Mouse (Mus musculus) NIH3T3 (cell line): Measurements from ENCODE around the gene Arhgap25.
A peak's percentile ranks its signal among the peaks of the same experiment; 100 is the strongest.
"Not testable (repeated sequence)": the region's sequence is repeated elsewhere in the genome, so short reads cannot be mapped to it uniquely, and the experiment has no call there.

Experiments
- DNase-seq: peaks from one replicate; pipeline ENCODE4 v3.0.0-alpha.2; 2012; ENCODE audit warnings: low read depth

Arhgap25 gene

DNA sequence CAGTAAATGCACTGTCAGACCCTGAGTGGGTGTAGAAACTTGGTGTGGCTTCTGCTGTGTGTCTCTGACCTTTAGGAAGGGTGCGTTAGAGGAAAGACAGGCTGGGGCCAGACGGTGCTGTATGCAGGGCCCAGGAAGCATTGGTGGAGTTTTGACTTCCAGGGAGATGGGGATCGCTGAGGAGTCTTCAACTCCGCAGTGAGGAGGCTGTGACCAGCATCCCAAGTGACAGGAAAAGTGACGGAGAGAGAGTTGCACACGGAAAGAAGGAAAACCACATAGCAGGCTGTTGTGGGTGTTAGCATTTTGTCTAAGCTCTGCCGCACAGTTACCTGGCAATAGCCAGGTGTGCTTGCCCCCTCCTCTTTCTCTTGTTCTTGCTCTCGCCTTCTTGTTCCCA lies 3.2 kb upstream of the Arhgap25 start:
- no peak for DNase-seq

DNA sequence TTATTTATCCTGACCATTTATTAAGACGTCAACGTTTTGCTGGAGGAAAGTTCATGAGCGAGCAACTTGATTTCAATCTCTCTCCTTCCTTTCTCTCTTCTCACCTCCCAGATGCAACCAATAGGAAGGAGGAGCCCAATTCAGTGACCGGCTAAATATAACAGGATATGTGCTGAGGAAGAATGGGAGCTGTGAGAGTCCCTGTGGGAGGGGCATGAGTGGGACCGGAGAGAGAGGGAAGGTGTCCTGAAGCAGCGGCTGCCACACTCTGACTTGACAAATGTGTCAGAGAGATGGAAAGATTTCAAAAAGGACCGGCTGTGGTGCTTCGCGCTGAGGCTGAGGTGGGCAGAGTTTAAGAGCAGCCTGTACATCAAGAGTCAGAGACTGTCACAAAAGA lies 2.6 kb upstream of the Arhgap25 start:
- no peak for DNase-seq

DNA sequence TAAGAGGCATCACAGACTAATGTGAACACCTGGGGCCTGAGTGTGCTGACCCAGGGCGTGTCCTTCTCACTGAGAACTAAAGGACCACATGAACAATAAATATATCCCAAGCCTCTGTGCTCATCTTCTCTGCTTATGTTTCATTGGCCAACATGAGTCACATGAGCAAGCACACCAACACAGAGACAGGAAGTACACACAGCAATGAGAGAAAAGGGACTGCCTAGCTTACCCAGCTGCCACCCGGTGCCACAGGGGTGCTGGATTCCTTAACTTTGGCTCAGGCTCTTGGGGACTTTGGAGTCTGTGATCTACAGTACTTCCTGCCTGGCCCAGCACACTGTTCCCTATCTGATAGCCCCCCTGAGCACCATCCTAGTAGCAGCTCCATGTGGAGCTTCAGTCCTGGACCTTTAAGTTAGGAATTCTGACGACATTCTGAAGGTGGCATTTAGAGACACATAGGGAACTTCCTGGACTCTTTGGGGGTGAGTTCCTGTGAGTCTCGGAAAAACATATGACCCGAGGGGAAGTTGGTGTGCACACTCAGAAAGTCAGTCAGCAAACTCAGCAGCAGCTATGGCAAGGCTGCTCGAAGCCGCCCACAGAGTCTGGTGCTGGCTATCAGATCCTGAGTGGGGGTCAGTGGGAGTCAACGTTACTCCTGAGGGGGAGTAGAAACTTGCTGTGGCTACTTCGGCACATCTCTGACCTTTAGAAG lies 2.0 kb upstream of the Arhgap25 start:
- DNase-seq = no peak

DNA sequence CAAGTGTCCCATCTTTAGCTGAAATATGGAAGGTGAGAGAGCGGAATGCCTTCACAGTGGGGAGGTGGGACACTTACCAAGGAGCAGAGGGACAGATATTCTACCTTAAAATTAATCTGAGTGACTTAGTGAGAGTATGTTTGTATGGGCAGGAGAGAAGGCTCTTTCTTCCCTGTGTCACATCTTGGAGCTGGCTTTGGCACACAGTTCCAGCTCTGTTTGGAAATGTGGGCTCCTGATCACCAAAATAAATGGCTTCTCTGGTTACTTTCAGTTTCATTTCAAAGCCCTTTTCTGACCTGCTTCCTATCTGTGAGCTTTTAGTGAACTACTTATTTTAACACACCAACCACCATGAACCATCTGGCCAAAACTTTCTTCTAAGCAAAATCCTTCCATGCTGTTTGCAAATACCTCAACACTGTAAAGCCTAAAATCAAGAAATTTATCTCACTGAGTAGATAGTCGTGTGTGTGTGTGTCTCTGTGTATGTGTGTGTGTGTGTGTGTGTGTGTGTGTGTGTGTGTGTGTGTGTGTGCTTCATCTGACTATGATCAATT lies 1.5 kb downstream of the Arhgap25 start:
- no peak for DNase-seq

DNA sequence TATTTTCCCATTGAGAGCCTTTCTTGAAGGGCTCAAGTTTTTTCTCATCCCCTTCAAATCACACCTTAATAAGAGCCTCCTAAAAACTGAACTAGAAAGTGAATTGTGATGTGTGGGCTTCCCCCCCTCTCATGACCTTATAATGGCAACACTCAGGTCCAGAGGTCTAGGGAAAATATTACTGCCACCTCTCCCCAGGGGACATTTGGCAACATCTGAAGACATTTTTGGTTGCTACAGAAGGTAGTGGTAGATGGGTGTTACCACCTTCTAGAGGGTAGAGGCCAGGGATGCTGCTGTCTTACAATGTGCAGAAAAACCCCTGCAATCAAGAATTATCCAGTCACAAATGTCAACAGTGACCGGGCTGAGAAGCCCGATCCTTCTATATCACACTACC lies 2.7 kb downstream of the Arhgap25 start:
- no peak for DNase-seq

DNA sequence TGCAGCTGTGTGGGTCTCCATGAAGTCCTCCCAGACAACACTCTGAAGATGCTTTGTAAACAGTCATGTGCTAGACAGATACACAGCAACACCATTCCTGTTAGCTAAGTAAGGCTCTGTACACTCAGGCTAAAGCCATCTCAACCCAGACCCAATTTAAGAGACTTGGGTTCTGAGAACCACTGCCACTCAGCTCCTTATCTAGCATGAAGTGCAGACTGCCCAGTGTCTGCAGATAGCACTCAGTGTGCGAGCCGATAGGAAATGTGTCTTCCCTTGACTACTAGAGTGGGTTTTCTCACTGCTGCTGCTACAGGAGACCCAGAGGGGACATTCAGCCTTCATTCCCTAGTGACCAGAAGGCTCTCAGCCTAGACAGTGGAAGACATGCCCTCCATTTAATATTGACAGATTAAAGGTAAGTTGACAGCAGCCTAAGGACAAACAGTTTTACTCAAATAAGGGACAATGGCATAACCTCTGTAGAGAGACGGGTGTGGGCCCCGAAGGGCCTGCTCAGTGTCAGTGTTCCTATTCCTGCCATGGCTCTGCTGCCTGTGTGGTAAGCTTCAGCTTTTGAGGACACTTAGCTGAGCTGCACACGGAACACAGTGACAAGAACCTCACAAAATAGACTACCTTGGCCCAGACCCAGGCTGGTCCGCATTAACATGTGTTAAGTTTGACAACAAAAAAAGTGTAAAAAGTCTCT lies 5.1 kb downstream of the Arhgap25 start:
- DNase-seq = no peak

DNA sequence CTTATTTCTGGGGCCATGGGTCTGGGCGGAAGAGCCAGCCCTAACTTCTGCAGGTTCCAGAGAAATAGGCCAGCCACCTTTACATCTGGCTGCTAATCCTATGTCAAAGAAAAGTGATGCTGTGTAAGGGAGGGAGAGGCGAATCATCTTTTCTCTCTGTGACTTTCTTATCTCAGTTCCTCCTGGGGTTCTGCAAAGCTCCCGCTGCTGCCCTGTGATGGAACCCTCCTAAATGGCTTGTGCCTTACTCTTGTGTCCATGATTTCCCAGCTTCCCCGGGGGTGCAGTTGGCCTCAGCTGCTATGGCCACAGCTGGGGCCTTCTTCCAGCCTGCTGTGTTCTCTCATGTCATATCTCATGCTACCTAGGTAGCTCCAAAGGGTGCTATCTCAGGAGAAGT lies 5.7 kb downstream of the Arhgap25 start:
- DNase-seq = no peak

DNA sequence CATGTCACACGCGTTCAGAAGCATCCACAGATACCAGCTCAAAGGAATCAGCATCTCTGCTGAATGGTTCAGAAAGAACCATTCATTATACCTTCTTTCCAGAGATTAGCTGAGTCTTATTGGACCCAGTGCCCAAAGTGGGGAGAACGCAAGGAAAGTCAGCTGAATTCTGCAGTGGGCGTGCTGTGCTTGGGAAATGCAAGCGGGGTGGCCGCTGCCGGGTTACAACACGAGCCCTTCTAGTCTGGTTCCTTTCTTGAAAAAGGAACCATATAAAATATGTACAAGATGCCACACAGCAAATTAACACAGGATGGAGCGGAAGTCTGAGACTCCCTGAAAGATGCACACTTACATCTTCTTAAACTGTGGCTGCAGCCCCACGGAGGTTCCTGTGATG lies 7.9 kb downstream of the Arhgap25 start:
- no peak for DNase-seq

DNA sequence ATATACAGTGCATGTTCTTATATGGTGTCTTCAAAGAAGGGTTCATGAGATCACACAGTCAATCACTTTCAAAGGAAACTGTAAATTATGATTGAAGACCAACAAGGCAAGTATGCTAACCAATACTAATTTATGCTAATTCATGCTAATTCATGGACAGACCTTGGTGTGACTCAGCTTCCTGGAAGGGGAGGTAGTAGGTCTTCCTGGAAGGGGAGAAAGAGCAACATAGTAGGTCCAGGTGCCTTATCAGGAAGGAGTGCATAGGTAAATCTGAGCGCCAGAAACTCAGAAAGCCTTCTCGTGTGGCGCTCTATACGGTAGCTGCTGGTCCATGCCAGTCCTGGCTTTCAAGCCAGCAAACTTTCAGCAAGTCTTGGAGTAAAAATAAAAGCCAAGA lies 8.8 kb downstream of the Arhgap25 start:
- no peak for DNase-seq

DNA sequence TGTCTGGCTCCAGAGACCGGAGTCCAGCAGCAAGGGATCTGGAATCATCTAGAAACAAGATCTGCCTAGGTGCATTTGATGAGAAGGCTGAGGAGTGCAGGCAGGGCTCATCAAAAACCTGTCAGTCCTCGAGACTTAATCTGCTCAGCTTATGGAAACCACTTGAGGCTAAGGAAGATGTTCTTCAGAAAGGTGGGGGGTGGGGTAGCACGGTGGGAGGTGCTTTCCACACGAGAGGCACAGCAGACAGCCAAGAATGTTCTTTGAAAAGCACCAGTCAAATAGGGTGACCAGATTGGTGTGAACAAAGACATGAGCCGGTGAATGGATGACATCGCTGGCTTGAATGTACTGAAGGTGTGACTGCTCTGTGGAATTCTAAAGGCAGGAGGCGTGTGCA lies 9.3 kb downstream of the Arhgap25 start:
- no peak for DNase-seq

DNA sequence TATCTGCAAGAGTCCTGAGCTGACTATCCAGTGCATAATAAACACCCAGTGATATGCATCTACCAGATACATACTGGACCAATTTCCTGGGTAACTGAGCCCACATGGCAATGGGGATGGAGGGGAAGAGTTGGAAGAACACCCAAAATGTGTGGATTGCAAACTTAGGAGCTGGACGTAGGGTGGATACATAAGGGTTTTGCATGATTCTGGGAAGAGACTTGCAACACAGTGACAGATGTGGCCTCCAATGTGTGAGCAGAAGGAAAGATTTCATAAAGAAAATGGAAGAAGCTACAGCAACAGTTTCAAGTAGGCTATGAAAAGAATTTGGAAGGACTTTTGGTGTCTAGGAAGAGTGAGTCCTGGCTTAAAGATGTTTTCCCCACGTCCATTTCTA lies 10.0 kb downstream of the Arhgap25 start:
- DNase-seq = no peak

DNA sequence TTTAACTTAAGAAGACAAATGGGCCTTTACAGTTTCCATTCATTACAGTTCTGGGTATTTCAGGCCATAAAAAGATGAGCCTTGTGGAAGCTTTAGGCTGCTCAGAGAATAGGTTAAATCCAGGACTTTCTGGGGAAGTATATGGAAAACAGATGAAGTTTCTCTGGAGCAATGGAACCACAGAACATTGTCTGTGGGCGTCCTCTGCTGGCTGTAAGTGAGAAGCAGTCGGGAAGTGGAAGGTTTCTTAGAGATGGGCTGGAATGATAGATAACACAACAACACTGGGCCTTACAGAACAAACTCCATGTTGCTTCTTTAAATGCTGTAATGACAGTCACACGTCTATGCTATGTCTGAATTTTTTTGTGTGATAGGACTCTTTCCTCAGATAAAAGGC lies 10.8 kb downstream of the Arhgap25 start:
- peak; percentile 86 for DNase-seq

DNA sequence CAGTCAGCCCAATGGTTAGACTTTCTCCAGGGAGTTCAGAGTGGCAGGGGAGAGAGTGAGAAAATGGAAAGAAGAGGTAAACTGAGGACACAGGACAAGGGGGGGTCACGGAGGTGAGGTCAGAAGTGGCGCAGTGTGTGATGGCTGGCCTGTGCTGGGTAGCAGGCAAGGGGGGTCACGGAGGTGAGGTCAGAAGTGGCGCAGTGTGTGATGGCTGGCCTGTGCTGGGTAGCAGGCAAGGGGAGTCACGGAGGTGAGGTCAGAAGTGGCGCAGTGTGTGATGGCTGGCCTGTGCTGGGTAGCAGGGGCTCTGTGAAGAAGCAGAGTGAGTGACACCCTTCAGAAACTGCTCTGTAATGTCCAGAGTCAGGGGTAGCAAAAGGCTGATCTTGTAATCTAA lies 11.4 kb downstream of the Arhgap25 start:
- not testable (repeated sequence) for DNase-seq

DNA sequence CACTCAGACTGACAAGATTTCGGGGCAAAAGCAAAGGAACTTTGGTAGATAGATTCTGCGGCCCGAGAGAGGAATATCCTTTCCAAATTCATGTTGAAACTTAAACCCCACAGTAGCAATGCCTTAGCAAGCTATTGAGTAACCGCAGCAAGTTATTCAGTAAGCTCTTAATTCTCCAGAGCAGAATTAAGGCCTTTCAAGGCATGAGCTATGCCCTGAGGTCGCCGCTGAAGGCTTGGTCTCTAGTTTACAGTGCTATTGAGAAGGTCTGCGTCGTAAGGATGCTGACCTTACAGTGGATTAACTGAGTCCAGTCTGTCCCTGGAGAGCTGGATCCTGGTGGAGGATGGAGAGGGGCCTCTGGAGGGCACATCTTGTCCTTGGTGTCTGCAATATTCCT lies 12.5 kb downstream of the Arhgap25 start:
- DNase-seq = no peak

DNA sequence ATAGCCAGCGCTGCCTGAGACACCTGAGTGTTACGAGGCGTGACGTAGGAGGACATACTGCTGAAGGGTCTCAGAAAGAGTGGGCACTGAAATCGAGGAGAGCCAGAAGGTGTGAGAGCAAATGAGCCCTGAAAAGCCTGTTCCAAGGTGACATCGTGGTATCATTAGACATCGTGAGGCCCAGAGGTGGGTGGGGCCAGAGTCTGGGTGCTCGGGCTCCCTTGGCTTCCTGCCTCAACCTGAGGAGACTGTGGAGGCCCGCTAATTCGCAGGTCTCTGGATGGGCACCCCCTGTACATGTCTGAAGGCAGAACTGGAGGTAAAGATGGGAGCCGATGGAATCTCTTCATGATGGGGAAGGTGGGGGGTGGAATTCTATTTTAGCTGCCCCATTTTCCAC lies 13.2 kb downstream of the Arhgap25 start:
- DNase-seq = no peak

DNA sequence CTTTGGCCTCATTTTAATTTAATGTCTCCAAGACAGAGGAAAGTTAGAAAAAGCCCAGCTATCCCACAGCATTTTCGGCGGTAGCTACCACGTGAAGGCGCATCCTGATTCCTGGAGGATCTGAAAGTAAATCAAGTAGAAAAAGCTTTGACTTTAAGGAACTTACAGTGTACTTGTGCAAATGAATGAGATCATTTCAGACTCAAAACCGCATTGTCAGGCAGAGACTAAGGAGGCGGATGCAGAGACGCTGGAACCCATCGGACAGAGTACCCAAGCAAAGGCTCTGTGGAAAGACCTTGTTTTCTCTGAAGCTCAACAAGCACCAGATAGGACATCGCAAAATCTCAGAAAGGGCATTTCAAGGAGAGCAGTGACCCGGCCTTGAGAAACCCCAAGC lies 14.4 kb downstream of the Arhgap25 start:
- DNase-seq = no peak

DNA sequence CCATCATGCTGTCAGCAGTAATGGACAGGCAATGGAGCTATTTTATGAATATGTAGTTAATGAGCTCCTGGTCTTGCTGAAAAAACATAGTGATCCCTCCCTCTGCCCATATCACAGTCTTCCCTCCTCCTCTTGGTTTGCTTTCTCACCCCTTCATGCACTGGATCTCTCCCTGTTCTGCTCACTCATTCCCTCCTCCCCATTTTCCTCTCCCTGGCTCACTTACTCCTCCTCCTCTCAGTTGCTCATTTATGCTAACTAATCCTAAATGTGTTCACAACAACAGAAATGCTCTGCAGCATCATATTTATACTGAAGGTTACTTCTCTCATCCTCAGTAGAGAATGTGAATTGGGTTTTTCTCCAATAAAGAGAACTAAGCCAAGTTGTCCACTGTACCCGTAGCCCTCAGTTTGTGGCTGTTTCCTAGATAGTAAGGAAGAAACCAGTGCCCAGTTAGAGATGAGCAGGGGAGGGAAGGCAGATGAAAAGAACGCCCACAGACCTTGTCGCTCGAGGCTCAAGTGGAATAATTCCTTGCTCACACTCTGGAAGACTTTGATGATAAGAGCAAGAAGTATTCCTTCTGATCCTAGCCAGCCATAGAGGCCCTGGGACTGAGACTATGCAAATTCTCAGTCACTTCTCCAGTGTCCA lies 15.2 kb downstream of the Arhgap25 start:
- no peak for DNase-seq

DNA sequence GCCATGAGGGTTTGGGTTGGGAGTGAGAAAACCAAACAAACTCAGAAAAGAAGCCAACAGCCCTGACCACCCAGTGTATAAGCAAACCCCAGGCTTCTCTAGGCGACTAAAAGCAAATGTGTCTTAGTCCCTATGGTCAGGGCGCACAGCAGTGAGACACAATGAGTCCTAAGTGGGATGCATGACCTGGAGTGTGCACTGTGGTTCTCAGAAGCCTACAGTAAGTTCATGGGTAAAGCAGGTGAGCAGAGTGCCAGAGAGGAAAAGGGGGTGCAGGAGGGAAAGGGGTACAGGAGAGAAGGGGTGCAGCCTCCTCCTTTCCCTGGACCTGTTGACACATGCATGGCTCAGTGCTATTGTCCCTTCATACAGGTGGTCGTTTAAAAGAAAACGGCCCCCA lies 18.7 kb downstream of the Arhgap25 start:
- DNase-seq = no peak

DNA sequence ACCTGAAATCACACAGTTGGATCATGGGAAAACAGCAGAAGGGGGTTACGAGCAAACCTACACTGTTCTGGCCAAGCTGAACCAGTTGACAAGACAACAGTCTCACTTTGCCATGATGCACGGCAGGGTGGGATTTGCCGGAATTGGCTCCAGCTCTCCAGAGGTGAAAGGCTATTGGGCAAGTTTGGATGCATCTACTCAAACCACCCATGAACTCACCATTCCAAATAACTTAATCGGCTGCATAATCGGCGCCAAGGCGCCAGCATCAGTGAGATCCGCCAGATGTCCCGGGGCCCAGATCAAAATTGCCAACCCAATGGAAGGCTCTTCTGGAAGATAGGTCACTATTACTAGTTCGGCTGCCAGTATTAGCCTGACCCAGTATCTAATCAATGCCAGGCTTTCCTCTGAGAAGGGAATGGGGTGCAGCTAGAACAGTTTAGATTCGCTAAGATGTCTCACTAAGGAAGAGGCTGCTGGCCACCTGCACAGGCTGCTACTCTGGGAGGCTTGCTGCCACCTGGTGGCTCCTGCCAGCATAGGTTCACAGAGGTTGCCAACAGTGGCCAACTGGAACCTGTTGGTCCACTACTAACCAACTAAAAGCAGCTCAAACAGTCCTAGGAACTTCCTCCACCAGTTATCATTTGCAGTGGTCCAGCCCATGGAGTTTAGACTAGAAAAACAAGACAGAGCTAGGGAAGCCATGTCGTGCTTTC lies 19.9 kb downstream of the Arhgap25 start:
- DNase-seq = peak; percentile 86

DNA sequence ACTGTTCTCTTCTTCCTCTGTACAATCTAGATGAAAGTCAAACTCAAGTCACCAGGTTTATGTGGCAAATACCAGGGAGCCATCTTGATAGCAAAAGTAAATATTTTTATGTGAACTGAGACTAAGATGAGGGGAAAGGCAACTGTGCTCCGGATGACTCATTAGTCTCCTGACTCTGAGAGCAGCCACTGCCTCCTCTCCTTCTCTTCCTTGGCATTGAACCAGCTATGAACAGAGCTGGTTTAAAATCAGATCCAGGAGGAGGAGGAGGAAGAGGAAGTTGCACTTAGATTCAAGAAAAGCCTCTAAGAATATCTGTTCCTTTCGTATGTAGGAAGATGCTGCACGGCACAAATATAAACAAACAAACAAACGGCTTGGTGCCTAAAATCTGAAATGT lies 22.1 kb downstream of the Arhgap25 start:
- DNase-seq = peak; percentile 81

DNA sequence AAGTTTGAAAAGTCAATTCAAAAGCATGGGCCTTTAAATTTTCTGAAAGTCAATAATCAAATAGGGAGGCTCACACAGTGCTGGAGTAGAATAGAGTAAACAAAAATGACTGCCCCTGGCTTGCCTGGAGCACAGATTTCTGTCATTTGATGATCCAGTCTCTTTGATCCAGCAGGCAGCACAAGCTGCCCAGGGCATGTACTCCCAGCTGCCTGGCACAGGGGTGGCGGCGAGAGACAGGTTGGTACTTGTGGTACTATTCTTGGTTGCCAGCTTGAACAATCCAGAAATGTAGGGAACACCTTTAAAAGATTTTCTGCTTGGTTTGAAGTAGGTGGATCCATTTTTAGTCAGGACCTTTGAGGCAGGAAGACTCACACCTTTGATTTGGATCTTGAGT lies 23.3 kb downstream of the Arhgap25 start:
- DNase-seq = no peak

DNA sequence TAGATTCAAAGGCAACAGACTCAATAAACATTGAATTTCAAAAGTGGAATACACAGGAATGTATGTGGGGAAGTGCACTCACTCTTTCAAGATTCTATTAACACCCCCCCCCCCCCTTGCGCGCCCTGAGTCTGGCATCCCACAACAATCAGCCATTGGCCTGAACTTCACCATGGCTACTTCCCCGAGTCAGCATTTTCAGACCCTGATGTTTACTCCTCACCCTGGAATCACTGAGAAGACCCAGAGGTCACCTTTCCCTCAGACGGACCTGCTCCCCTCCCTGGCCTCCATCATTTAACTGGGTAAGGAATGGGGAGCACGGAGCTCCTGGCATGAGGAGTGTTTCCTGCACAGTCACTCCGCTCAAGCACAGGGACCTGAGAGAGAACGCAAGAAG lies 28.2 kb downstream of the Arhgap25 start:
- no peak for DNase-seq
